Mouse (Mus musculus) heart, embryonic 16.5 days (tissue): ENCODE measurements at regions not wholly inside any gene's neighbourhood (a gene's known extent, or its start where the extent isn't known, plus 50 kb on each side); places are given as distances from the start of the nearest gene placed in this dataset.
"Not testable (repeated sequence)": the region's sequence is repeated elsewhere in the genome, so short reads cannot be mapped to it uniquely, and the experiment has no call there.

Experiments used
- ATAC-seq: fragments of 200-750 bp; cut with Nextera tagmentation; replicated peaks from 2 replicates; pipeline ENCODE4 v1.8.0; 2017; ENCODE audit warnings: moderate number of reproducible peaks; ENCODE audit not compliant: insufficient read depth, low FRiP score; ENCODE audit errors: extremely low read depth
- H3K27ac ChIP-seq: fragments of 300-500 bp; sonication (generic); 2 replicates; pipeline ENCODE4 v1.5.1; 2014; ENCODE audit warnings: mild to moderate bottlenecking, low read length, control low read depth, moderate library complexity
- H3K27me3 ChIP-seq: fragments of 300-500 bp; sonication (generic); 2 replicates; pipeline ENCODE4 v1.6.1; 2014; ENCODE audit warnings: low read length, mixed read lengths; ENCODE audit not compliant: control insufficient read depth, insufficient read depth
- H3K36me3 ChIP-seq: fragments of 300-500 bp; sonication (generic); 2 replicates; pipeline ENCODE4 v1.6.1; 2014; ENCODE audit not compliant: control insufficient read depth, insufficient read depth
- H3K4me1 ChIP-seq: fragments of 300-500 bp; sonication (generic); 2 replicates; pipeline ENCODE4 v1.6.1; 2014; ENCODE audit warnings: low read length, mixed read lengths; ENCODE audit not compliant: control insufficient read depth, insufficient read depth
- H3K4me2 ChIP-seq: fragments of 300-500 bp; sonication (generic); 2 replicates; pipeline ENCODE4 v1.6.1; 2014; ENCODE audit warnings: low read depth, mild to moderate bottlenecking, control low read depth, low read length
- H3K4me3 ChIP-seq: fragments of 300-500 bp; sonication (generic); 2 replicates; pipeline ENCODE4 v1.5.1; 2014; ENCODE audit warnings: mild to moderate bottlenecking, control low read depth, low read length
- H3K9ac ChIP-seq: fragments of 300-500 bp; sonication (generic); 2 replicates; pipeline ENCODE4 v1.6.1; 2014; ENCODE audit warnings: low read length, control low read depth
- H3K9me3 ChIP-seq: fragments of 300-500 bp; sonication (generic); replicated peaks from 2 replicates; pipeline ENCODE4 v1.6.1; 2016; ENCODE audit warnings: low read length; ENCODE audit not compliant: control insufficient read depth
- WGBS: fragments of 180-500 bp; shearing (Covaris S2); extraction: QIAGEN DNeasy Blood & Tissue Kit; methylation state at CpG from one replicate; pipeline ENCODE4 v1.1.7; 2014; 5-methylcytosine and 5-hydroxymethylcytosine counted together

DNA sequence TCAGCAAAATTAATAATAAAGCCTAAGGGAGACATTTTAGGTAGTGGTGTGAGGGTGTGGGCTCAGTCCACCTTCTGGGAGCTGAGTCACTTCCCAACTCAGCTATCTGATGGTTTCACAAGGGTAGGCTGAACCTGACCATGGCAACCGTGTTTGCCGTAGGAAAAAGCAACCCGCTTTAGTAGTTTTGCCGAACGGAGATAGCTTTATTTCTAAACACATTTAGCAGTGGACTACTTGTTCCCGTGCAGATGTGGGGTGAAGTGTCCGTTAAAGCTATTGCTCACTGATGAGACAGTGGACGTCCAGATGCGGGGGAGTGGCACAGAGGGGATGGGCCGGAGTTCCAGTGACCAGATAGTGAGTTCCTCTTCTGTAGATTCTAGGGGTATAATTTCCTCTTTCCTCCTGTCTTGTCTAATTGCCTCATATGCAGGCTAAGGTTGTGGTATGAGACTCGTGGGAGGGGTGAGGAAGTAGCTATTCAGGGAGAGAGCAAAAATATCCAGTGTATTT lies 89.7 kb downstream of the Cd24a start:
- Histone ChIP-seq H3K4me2 (peak overlapping the region; percentile 5; the same call in 1 of the 2 replicates), H3K27me3 (no peaks in the 10 kb centered on the region), H3K9me3 (no peaks in the 10 kb centered on the region), H3K4me3 (no peak overlapping the region), H3K27ac (no peak overlapping the region), H3K36me3 (no peaks in the 10 kb centered on the region), H3K4me1 (peaks cover 4% of the 10 kb centered on the region; the same call in 1 of the 2 replicates), H3K9ac (no peak overlapping the region)
- no peak for ATAC-seq
- WGBS: 58% methylated on average over 11 of the region's 11 CpGs

DNA sequence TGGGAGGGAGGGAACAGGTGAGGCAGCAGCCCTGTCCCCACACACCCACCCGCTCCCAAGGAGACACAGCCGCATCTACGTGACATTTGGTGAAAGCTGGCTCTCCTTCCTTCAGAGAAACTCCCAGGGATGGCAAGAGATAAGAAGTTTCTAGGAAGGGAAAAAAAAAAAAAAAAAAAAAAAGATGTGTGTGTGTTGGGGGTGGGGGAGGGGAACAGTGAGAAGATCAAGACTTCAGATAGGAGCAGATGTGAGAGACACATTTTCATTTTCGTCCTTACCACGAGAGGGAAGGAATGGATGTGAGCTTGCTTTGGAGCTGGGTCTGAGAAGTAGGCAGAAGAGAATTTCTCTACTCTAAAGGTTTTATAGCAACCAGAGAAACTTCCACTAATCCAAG lies 91.4 kb downstream of the Cd24a start:
- 44% methylated on average over 5 of the region's 5 CpGs for WGBS
- no peak overlapping the region for H3K9ac ChIP-seq
- no peak overlapping the region for H3K4me2 ChIP-seq
- H3K9me3 ChIP-seq: no peaks in the 10 kb centered on the region
- no peak for ATAC-seq
- no peaks in the 10 kb centered on the region for H3K27me3 ChIP-seq
- no peaks in the 10 kb centered on the region for H3K36me3 ChIP-seq
- H3K4me1 ChIP-seq: peaks cover 4% of the 10 kb centered on the region; the same call in 1 of the 2 replicates
- H3K4me3 ChIP-seq: no peak overlapping the region
- H3K27ac ChIP-seq: no peak overlapping the region

DNA sequence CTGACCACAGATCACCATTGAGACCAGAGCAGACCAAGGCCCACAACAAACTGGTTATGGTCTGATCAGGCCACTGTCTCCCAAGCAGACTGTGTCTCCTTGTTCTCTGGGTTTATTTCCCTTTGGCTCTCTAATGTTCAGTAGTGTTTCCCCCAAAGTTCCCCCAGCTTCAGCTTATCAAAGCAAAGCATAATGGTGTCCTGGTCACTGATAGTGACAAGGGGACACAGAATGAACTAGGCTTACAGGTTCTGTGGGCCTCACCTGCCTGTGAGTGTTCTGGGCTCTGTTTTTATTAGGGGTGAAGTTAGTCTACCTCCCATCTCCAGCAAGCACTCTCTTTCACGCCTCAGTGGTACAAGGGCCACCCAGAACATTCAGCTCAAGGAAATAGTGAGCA lies 92.7 kb downstream of the Cd24a start:
- 92% methylated on average over 1 of the region's 1 CpGs for WGBS
- no peaks in the 10 kb centered on the region for H3K27me3 ChIP-seq
- no peak for ATAC-seq
- no peaks in the 10 kb centered on the region for H3K9me3 ChIP-seq
- no peak overlapping the region for H3K4me2 ChIP-seq
- H3K4me1 ChIP-seq: peaks cover under 1% of the 10 kb centered on the region; the same call in 1 of the 2 replicates
- H3K9ac ChIP-seq: no peak overlapping the region
- H3K36me3 ChIP-seq: no peaks in the 10 kb centered on the region
- no peak overlapping the region for H3K4me3 ChIP-seq
- no peak overlapping the region for H3K27ac ChIP-seq

DNA sequence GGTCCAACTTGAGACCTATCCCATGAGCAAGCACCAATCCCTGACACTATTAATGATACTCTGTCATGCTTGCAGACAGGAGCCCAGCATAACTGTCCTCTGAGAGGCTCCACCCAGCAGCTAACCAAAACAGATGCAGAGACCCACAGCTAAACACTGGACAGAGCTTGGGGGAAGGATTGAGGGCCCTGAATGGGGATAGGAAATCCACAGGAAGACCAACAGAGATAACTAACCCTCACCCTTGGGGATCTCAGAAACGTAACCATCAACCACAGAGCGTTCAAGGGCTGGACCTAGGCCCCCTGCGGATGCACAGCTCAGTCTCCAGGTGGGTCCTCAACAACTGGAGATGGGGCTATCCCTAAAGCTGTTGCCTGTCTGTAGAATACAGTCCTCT lies 93.7 kb downstream of the Cd24a start:
- H3K4me1 ChIP-seq: no peaks in the 10 kb centered on the region
- H3K4me3 ChIP-seq: no peak overlapping the region
- H3K27ac ChIP-seq: no peak overlapping the region
- no peak overlapping the region for H3K9ac ChIP-seq
- no peaks in the 10 kb centered on the region for H3K9me3 ChIP-seq
- no peak overlapping the region for H3K4me2 ChIP-seq
- H3K36me3 ChIP-seq: no peaks in the 10 kb centered on the region
- WGBS: 60% methylated on average over 3 of the region's 3 CpGs
- ATAC-seq: no peak
- no peaks in the 10 kb centered on the region for H3K27me3 ChIP-seq

DNA sequence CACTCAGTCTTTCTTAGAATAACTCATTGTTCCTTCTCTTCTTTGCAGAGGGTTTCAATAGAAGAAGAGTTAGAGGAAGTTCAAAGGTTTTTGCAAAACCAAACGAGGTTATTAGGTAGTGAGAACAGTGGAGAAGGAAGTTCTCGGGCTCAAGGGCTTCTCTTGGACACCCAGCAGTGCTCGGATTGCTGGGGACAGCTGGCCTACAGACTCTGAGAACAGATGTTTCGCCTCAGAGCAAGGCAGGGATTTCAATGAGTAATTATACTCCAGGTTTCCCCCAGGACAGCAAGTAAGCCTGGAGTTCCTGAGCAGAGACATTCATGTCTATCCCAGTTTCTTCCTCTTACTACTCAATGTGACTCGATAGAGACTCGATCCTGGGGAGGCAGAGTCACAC lies 94.4 kb downstream of the Cd24a start:
- Histone ChIP-seq H3K4me2 (no peak overlapping the region), H3K36me3 (no peaks in the 10 kb centered on the region), H3K9ac (no peak overlapping the region), H3K9me3 (no peaks in the 10 kb centered on the region), H3K4me3 (no peak overlapping the region), H3K4me1 (no peaks in the 10 kb centered on the region), H3K27me3 (no peaks in the 10 kb centered on the region), H3K27ac (no peak overlapping the region)
- no peak; the same call in 1 of the 2 replicates for ATAC-seq
- WGBS: 53% methylated on average over 6 of the region's 6 CpGs

DNA sequence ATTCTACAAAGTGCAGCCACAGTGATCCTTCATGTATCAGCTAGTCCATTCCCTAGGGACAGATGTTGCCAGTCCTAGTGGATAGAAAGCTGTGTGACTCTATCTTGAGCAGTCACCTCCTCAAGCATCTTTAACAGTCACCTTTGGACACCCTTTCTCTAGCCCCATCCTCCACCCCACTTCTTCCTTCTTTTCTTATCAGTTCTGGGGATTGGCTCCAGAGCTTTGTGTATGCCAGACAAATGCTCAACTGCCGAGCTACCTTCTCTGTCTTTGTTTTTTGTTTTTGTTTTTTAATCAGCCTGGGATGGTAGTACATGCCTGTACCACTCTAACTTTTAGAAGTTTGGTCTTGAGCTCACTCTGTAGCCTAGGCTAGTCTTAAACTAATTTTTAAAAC lies 96.7 kb downstream of the Cd24a start:
- Histone ChIP-seq H3K36me3 (no peaks in the 10 kb centered on the region), H3K9me3 (no peaks in the 10 kb centered on the region), H3K4me1 (no peaks in the 10 kb centered on the region), H3K4me3 (no peak overlapping the region), H3K9ac (no peak overlapping the region), H3K27ac (no peak overlapping the region), H3K27me3 (no peaks in the 10 kb centered on the region), H3K4me2 (no peak overlapping the region)
- 24% methylated on average over 1 of the region's 1 CpGs for WGBS
- ATAC-seq: no peak

DNA sequence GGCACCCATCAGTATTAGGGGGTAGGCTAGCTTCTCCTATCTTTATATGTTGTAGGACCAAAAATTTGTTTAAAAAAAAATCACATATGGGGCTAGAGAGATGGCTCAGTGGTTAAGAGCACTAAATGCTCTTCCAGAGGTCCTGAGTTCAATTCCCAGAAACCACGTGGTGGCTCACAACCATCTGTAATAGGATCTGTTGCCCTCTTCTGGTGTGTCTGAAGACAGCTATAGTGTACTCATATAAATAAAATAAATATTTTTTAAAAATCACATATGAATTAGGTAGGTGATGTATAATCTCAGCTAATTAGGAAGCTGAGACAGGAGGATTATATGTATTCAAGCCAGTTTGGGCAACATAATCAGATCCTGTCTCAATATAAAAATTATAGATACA lies 97.4 kb downstream of the Cd24a start:
- not testable (repeated sequence) for H3K36me3 ChIP-seq, H3K4me3 ChIP-seq, H3K27me3 ChIP-seq, H3K9me3 ChIP-seq, H3K27ac ChIP-seq, H3K4me1 ChIP-seq, H3K9ac ChIP-seq, H3K4me2 ChIP-seq, ATAC-seq
- 79% methylated on average over 1 of the region's 1 CpGs for WGBS

DNA sequence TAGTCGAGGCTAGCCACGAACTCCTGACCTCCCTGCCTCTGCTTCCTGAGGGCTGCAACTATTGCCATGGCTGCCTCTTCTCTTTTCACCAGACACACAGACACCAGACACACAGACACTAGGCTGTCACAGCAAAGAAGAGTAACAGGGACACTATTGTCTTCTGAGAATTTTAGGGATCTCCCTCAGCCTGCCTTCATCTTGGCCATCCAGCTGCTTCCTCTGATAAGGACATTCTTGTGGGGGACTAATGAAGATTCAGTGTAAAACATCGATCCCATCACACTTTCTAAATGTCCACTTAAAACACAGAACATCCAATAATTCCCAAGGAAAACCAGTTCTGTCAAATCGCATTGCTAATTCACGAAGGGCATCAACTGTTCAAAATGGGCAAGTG lies 98.2 kb downstream of the Cd24a start:
- Histone ChIP-seq H3K27me3 (no peaks in the 10 kb centered on the region), H3K36me3 (no peaks in the 10 kb centered on the region), H3K9me3 (no peaks in the 10 kb centered on the region), H3K4me1 (no peaks in the 10 kb centered on the region), H3K4me3 (no peak overlapping the region), H3K27ac (no peak overlapping the region), H3K9ac (no peak overlapping the region), H3K4me2 (no peak overlapping the region)
- WGBS: 61% methylated on average over 5 of the region's 5 CpGs
- no peak for ATAC-seq

DNA sequence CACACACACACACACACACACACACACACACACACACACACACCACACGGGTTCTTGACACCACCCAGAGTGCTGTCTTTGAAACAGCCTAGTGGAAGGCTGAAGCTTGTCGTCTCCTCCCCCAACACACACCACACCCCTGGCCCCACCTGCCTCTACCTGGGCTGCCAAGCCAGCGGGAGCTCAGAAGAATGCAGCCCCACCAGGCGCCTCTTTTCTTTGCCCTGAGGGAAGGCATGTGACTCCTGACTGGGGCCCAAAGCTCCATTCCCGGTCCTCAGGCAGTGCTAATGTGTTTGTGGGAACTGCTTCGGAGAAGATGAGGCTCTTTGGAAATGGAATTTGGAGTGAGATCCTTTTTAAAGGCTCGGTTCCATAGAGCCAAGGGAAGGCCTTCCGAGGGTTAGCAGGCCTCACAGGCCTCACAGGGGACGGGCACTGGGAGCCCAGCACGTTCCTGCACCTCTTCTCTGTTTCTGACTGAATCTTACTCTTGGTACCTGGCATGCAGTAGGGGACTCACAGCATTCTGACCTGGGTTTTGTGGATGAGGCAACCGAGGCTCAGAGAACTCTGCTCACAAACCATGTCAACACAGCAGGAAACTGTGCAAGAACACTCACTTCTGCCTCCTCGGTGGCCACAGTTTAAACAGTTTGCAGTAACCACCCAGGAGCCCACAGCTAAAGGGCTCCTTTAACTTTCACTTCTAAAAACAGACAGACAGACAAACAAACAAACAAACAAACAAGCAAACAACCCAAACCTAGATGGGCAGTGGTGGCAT lies 106.4 kb downstream of the Cd24a start:
- ATAC-seq: no peak

More for the DNA sequence above, 106.4 kb downstream of the Cd24a start:
- Histone ChIP-seq H3K27ac (no peak overlapping the region), H3K4me3 (no peak overlapping the region), H3K9ac (no peak overlapping the region), H3K4me2 (no peak overlapping the region), H3K36me3 (no peaks in the 10 kb centered on the region), H3K4me1 (peaks cover 4% of the 10 kb centered on the region), H3K9me3 (no peaks in the 10 kb centered on the region), H3K27me3 (no peaks in the 10 kb centered on the region)
- 51% methylated on average over 12 of the region's 12 CpGs for WGBS
